Mouse (Mus musculus): ENCODE measurements around the gene Cc2d2b.

Gene Cc2d2b

GRCm38 (mm10) chr19:40748559-40748958, at the start of gene Cc2d2b:
TSS of gene Cc2d2b (plus strand) at chr19:40748753.
- DNase-seq = no peak

DNA sequence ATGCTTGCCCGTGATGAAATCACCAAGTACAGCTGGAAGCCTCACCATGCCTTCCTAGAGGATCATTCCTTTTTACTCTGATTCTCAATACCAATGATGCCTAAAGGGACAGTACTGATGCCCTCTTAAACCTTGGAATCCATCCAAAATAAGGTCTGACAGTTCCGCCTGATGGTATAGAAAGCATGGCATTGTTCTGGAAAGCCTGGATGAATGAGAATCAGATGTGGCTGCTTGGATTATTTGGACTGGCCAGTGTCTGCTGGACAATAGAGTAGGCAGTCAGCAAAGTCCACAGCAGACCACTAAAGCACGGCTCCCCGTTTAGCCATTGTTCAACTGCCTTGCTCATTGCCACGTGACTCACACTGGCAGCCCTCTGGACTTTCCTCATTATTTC, 48.7 kb upstream of the Cc2d2b start:
- no peak for DNase-seq

DNA sequence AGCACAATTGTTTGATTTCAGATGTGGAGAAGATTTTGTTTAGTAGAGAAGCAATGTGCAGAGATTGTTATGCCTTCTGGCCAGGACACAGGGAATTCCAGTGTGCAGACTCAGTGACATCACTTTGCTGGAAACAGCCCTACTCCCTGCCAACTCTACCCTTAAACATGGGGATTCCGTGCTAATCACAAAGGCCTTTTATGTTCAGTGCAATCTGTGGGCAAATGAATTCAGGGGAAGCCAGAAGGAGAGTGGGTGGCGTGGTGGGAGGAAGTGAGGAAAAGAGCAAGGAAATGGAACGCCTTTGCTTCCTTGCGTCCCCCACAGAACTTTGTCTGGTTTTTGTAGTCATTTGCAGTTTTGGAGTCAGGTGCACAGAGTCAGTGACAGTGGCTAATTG, 46.1 kb upstream of the Cc2d2b start:
- DNase-seq = no peak

- no peak for DNase-seq
Observed at GRCm38 (mm10) chr19:40712889-40713628, 35.5 kb upstream of the Cc2d2b start.

- DNase-seq = no peak
Observed at GRCm38 (mm10) chr19:40714700-40715099, 33.9 kb upstream of the Cc2d2b start.

- DNase-seq = no peak
Observed at GRCm38 (mm10) chr19:40716981-40717380, 31.6 kb upstream of the Cc2d2b start.

DNA sequence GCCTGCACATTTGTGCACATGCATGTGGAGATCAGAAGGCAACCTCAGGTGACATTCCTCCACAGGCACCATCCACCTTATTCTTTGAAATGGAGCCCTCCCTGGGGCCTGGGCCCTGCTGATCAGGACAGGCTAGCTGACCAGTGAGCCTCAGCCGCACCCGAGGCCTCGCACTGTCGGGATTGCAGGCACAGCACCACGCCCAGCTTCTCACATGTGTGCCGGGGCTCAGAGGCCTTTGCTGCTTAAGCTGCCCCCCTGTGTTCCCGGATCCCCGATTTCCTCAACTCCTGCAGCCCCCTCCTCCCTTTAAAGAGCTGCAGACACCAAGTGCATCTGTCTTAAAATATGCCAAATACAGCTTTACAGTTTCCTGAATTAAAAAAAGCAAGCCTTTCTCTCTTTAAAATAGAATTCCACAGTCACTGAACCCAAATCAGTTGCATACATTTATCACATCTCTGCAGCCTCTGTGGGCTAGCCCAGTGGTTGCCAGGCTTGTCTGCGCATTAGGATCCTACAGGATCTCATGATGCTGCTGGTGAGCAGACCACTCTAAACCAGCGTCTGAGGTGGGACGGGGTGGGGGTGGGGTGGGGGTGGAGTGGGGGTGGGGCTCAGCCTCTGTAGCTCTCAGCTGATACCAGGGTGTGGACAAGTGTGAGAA, 29.0 kb upstream of the Cc2d2b start:
- DNase-seq = no peak

DNA sequence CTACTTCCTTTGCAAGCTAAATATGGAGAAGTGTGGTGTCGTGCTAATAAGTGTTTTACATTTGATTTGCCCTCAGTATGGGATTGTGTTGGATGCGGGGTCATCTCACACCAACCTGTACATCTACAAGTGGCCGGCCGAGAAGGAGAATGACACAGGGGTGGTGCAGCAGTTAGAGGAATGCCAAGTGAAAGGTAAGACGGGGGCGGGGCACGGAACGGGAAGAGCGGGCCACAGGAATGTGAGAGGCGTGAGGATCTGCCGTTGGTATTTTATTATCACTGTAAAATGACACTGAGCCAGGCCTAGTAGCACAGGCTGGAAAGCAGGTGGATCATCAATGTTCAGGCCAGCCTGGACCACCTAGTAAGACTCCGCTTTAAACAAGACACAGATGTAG, 28.2 kb upstream of the Cc2d2b start:
- no peak for DNase-seq

GRCm38 (mm10) chr19:40722137-40723038, 26.2 kb upstream of the Cc2d2b start:
- DNase-seq = peak; percentile 60

GRCm38 (mm10) chr19:40723516-40723915, 25.0 kb upstream of the Cc2d2b start:
- no peak for DNase-seq

- DNase-seq = no peak
Observed at GRCm38 (mm10) chr19:40726148-40726547, 22.4 kb upstream of the Cc2d2b start.

- DNase-seq = no peak
Observed at GRCm38 (mm10) chr19:40726614-40727013, 21.9 kb upstream of the Cc2d2b start.

DNA sequence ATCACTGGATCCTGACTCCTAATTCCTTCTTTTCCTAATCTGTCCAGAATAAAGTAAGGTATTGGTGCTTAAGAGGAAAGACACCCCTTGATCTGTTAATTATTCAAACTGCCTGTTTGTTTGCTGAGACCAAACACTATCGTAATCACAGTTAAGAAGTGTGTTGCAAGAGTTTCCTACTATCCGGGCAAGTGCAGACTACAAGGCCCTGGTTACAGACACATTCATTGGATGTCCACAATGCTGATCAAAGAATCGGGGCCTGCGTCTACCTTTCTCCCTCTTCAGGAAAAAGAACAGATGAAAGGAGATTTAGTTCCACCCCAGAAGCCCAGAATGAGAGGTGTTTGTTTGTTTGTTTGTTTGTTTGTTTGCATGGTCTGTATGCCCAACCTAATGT, 20.3 kb upstream of the Cc2d2b start:
- DNase-seq = no peak

DNA sequence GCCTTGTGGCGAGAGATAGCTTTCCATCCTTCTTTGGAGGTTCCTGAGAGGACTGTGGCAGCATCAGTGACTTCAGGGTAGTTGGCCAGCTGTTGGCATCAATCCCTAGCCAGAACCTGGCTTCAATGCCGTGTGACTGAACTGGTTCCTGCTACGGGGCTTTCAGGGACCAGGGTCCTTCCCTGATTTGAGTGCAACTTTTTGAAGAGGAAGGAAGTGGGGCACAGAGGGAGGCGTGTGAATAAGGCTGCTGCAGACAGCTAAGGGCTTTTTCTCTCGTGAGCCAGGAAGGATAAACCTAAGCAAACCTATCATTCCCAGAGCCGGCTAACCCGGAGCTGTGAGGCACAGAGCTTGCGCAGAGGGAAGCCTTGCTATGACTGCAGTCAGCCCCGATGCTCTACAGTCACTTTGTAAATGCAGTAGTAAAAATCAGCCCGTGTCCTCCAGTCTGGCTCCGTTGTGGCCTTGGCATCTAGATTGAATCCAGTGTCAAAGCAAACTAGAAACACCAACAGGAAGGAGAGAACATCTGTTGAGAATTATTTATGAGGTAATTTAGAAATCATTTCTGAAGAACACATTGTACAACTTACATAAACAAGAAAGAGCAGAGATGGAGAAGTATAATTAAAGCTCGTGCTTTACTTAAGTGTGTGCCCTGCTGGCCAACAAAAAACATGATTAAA, 19.7 kb upstream of the Cc2d2b start:
- DNase-seq = no peak

DNA sequence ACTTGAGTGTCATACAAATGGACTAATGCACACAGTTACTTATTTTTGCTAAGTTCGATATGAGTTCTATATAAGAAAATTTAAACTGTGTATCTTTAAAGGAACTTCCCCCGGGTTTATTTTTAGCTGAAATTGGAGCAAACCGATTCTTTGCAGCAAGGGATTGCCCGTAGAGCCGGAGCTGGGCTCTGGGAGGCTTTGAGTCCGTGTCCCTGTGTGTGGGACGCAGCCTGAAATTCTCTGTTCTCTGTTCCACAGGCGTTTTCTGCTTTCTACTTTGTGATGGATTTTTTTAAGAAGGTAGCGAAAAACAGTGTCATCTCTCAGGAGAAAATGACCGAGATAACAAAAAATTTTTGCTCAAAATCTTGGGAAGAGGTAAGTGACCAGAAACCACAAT, 15.1 kb upstream of the Cc2d2b start:
- DNase-seq = no peak

- DNase-seq = no peak
Observed at GRCm38 (mm10) chr19:40733849-40734248, 14.7 kb upstream of the Cc2d2b start.

DNA sequence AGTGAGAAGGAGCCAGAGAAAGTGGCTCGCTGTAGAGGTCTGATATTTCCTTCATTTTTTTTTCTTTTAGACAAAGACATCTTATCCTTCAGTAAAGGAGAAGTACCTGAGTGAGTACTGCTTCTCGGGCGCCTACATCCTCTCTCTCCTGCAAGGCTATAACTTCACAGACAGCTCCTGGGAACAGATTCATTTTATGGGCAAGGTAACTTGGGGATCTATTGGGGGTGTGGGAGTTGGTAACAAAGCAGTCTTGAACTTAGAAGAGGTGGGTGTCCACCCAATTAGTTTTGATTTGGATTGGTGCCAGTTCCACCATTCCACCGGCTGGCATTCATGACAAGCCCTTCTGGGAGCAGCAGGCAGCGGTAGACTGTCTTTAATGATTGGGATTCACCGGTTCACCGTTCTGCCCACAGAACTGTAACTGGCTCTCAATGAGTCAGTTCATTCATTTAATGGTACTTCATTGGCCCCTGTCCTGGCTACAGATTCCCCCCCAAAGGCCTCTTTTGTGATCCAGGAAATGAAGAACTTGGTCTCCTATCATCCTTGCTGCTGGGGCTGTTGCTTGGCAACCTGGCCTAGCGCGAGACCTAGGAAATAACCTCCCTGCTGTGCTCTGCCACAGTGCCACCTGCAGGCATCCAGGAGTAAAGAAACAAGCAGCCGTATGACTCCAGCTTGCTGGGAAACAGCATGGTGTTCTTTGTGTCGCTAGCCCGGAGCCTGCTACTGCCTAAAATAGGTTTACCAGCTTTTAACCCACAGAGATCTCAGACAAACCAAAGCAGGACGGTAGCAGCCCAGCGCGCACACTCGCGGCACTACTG, 11.7 kb upstream of the Cc2d2b start:
- DNase-seq = peak; percentile 66

DNA sequence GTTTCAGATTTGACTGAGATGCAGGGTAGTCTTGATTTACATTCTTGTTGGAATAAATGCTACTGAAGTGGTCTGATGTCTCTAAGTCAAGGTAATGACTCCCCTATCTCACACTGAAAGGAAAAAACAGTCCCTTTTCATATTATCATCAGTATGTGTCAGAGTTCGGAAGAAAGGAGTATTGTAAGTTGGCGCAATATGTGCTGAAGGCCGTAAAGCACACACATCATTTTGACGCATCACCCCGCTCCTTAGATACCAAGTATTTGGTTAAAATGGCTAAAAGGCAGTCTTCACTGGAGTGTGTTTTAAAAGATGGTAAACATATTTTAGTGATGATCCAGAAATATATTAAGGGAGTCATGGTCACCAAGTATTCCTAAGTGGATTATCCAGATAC, 10.9 kb upstream of the Cc2d2b start:
- DNase-seq = no peak

- DNase-seq = no peak
Observed at GRCm38 (mm10) chr19:40738683-40739324, 9.7 kb upstream of the Cc2d2b start.

DNA sequence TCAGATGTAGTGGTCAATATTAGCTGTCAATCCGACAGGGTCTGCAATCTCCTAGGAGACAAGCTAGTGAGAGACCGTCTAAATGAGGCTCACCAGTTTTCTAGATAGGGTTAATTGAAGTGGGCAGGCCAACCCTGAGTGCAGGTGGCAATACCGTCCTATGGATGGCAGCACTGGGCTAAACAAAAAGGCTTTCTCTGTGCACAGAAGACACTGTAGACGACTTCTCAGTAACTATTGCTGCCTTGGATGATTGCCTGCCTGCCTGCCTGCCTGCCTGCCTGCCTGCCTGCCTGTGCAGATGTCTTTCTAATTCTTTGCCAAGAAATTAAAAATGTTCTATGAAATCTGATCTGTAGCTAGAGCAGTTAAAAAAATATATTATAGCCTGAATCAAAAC, 1.9 kb upstream of the Cc2d2b start:
- DNase-seq = no peak

DNA sequence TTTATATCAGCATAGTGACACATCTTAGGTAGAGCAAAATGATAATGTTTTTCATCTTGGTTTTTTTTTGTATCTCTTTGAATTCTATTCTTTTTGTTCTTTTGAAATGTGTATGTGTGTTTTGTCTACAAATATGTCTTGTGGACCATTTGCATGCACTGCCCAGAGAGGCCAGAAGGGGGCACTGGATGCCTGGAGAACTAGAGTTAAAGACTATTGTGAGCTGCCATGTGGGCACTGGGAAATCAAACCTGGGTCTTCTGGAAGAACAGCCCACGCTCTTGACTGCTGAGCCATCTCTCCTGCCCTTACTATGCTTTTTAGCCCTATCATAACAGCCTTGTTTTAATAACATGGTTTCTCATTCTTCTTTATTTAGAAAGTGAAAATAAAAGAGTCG, 5.8 kb downstream of the Cc2d2b start:
- peak; percentile 15 for DNase-seq

DNA sequence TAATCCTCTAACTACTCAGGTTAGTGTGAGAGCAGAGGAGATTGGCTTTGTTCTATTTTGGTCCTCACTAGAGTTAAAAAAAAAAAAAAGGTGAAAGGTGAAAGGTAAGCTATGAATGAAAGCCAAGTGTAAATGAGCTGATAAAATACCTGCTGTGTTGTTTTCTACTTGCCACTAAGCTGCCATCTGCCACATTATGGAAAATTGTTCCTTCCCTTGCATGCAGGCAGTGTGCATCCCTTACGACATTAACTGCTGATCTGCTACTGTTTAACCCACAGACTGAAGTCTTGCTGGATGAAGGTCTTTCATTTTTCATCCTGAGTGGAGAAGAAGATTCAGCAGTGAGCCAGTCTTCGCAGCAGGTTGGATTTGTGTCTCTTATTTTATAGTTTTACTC, 11.5 kb downstream of the Cc2d2b start:
- DNase-seq = no peak
